Mouse (Mus musculus) thymus, adult 2 months (tissue): ENCODE data around the gene Adck1.

Experiments
- CTCF ChIP-seq: fragments of 200-500 bp; IDR thresholded peaks from 2 replicates; pipeline ENCODE4 v1.5.1; 2012; ENCODE audit warnings: mild to moderate bottlenecking, control low read depth, low read length, moderate library complexity, borderline replicate concordance; ENCODE audit not compliant: control insufficient read depth, poor library complexity, insufficient read depth; ENCODE audit errors: extremely low read depth
- POLR2A ChIP-seq: fragments of 200-500 bp; IDR thresholded peaks from 2 replicates; pipeline ENCODE4 v1.6.1; 2012; ENCODE audit warnings: mild to moderate bottlenecking, low read length, control low read depth, moderate library complexity; ENCODE audit not compliant: control insufficient read depth, poor library complexity, insufficient read depth; ENCODE audit errors: extremely low read depth

DNA sequence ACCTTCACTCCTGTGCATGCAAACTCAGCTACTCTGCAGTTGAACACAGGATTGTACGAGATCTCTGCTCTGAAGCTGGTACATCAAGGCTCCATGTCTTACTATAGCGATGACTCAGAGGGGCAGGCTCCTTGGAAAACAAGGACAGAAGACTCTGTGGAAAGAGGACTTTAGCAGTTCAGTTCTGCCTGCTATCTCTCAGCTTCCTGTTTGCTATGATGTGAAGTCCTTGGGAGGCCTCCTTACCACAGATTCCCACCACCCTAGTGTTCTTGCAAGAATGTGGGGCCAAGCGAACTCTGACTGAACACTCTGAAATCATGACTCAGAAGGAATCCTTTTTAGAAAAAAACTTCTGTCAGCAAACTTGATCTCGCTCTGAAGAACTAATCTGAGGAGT, 8.3 kb downstream of the Adck1 start:
- TF ChIP-seq CTCF (no peak), POLR2A (no peak)
